Mouse (Mus musculus) adrenal gland, postnatal 4 days (tissue): ENCODE measurements around the gene Cenpk. TPM values are rescaled to one million over a fixed set of nuclear protein-coding genes. Genes with fewer than 3 reads are reported as not detected.

ENCODE experiments used
- total RNA-seq, 2 experiments: library from RNA; stranded (reverse); gene quantifications; 2 replicates each; pipeline ENCODE4 v1.2.3; 2021

Cenpk gene
- total RNA-seq, 2 experiments from 2014 or later: 10.8 to 11.0 TPM

Other genes starting within 250 kb of the Cenpk start
- 10 to 100 TPM; 25.2 to 27.5 TPM for gene Nln, start 119.0 kb upstream of the Cenpk start, total RNA-seq
- 1 to 10 TPM; 5.7 to 6.4 TPM for gene Sgtb, start 118.9 kb upstream of the Cenpk start, total RNA-seq
- gene Trappc13, start 50.1 kb upstream of the Cenpk start, total RNA-seq: 10 to 100 TPM; 48.1 to 49.4 TPM
- gene Trim23, start 49.8 kb upstream of the Cenpk start, total RNA-seq: 10 to 100 TPM; 25.4 to 28.6 TPM
- gene Ppwd1, start 232 bp downstream of the Cenpk start, total RNA-seq: 10 to 100 TPM; 21.5 to 21.6 TPM
- 1 to 10 TPM; 5.6 to 8.1 TPM for gene Adamts6, start 59.2 kb downstream of the Cenpk start, total RNA-seq